Mouse (Mus musculus) heart, adult 18-20 months (tissue): Measurements from ENCODE around the gene Rhox3g. TPM values are rescaled to one million over a fixed set of nuclear protein-coding genes. Genes with fewer than 3 reads are reported as not detected.
"Not testable (repeated sequence)": the region's sequence is repeated elsewhere in the genome, so short reads cannot be mapped to it uniquely, and the experiment has no call there.

ENCODE experiments used
- DNase-seq, 2 experiments: peaks; one replicate each; pipeline ENCODE4 v3.0.0; 2021 to 2022; ENCODE audit warnings: mixed read lengths in 1 of 2
- long read RNA-seq, 2 experiments: library from polyadenylated mRNA; stranded (forward); transcript quantifications; one replicate each; pipeline ENCODE4 v2.0.0; 2021
- total RNA-seq, 2 experiments: library from RNA; stranded (reverse); gene quantifications; 2 replicates each; pipeline ENCODE4 v1.2.3; 2021

Gene Rhox3g
- not detected for total RNA-seq
- long read RNA-seq, experiment 1: 0 reads
- long read RNA-seq, experiment 2: 0 reads

- not testable (repeated sequence) for DNase-seq
Measured at GRCm38 (mm10) chrX:37628512-37628911, at the start of gene Rhox3g. TSS of gene Rhox3g (minus strand) at chrX:37628612.

GRCm38 (mm10) chrX:37673177-37673576 is 44.8 kb upstream of the Rhox3g start, which contains the start of gene Rhox2h:
TSS of gene Rhox2h (minus strand) at chrX:37673277.
- DNase-seq: not testable (repeated sequence)

GRCm38 (mm10) chrX:37668664-37669063 is 40.3 kb upstream of the Rhox3g start, which contains the start of gene Rhox3h:
TSS of gene Rhox3h (minus strand) at chrX:37668764.
- DNase-seq: not testable (repeated sequence)

GRCm38 (mm10) chrX:37651227-37651626 is 22.8 kb upstream of the Rhox3g start, which contains the start of gene Rhox4g:
TSS of gene Rhox4g (minus strand) at chrX:37651327.
- not testable (repeated sequence) for DNase-seq

- DNase-seq: not testable (repeated sequence)
Measured at GRCm38 (mm10) chrX:37643370-37643769, 15.0 kb upstream of the Rhox3g start, which contains the start of gene Rhox2g. TSS of gene Rhox2g (minus strand) at chrX:37643470.

- not testable (repeated sequence) for DNase-seq
Measured at GRCm38 (mm10) chrX:37607604-37608003, 20.8 kb downstream of the Rhox3g start, which contains the start of gene Rhox4f. TSS of gene Rhox4f (minus strand) at chrX:37607704.

- DNase-seq: not testable (repeated sequence)
Measured at GRCm38 (mm10) chrX:37580692-37581091, 47.7 kb downstream of the Rhox3g start, which contains the start of gene Rhox3f. TSS of gene Rhox3f (plus strand) at chrX:37580992.

Other genes starting within 250 kb of the Rhox3g start
- not detected for gene Rhox3a2, start 248.6 kb downstream of the Rhox3g start, total RNA-seq
- not detected for gene Rhox4a2, start 237.8 kb downstream of the Rhox3g start, total RNA-seq
- not detected for gene Rhox2b, start 216.5 kb downstream of the Rhox3g start, total RNA-seq
- not detected for gene Rhox4b, start 196.1 kb downstream of the Rhox3g start, total RNA-seq
- gene Rhox2c, start 174.9 kb downstream of the Rhox3g start, total RNA-seq: not detected
- gene Rhox3c, start 170.0 kb downstream of the Rhox3g start, total RNA-seq: not detected
- not detected for gene Rhox4c, start 148.3 kb downstream of the Rhox3g start, total RNA-seq
- not detected for gene Rhox2d, start 135.2 kb downstream of the Rhox3g start, total RNA-seq
- gene Rhox4d, start 114.3 kb downstream of the Rhox3g start, total RNA-seq: not detected
- not detected for gene Rhox2e, start 98.2 kb downstream of the Rhox3g start, total RNA-seq
- not detected for gene Rhox3e, start 86.6 kb downstream of the Rhox3g start, total RNA-seq
- not detected for gene Rhox4e, start 71.2 kb downstream of the Rhox3g start, total RNA-seq
- gene Rhox2f, start 57.2 kb downstream of the Rhox3g start, total RNA-seq: not detected
- not detected for gene Rhox3f, start 47.6 kb downstream of the Rhox3g start, total RNA-seq
- gene Rhox4f, start 20.9 kb downstream of the Rhox3g start, total RNA-seq: not detected
- gene Rhox2g, start 14.9 kb upstream of the Rhox3g start, total RNA-seq: not detected
- gene Rhox4g, start 22.7 kb upstream of the Rhox3g start, total RNA-seq: not detected
- gene Rhox3h, start 40.2 kb upstream of the Rhox3g start, total RNA-seq: not detected
- gene Rhox2h, start 44.7 kb upstream of the Rhox3g start, total RNA-seq: under 1 TPM; 0.62 to 0.67 TPM
- 1 to 10 TPM in 1 of 2 experiments, under 1 TPM in 1; 0.80 to 2.1 TPM for gene Rhox5, start 176.2 kb upstream of the Rhox3g start, total RNA-seq
- gene Rhox6, start 198.3 kb upstream of the Rhox3g start, total RNA-seq: not detected
- not detected for gene Rhox7a, start 203.1 kb upstream of the Rhox3g start, total RNA-seq